Mouse (Mus musculus): ENCODE measurements around the gene S100a2. TPM values are rescaled to one million over a fixed set of nuclear protein-coding genes. Genes with fewer than 3 reads are reported as not detected.

The S100a2 gene
- polyA plus RNA-seq, 1 experiment from 2014 or later, result not detected

DNA sequence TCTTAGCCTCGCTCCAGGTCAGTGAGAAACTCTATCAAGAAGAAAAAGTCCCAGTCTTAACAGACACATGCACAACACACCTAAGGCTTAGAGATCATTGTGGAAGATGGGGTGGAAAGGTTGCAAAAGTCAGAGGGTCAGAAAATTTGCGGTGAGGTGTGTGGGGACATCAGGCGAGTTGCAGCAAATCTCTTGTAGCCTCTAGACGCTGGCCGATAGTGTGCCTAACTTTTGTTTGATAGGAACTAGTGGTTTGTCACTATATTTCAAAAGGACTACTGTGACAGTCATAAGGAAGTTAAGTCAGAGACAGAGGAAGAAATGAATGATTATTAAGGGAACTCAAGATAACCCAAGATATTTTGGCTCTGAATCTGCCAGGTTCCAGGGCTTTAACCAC is 37.3 kb downstream of the S100a2 start:
- H3K9ac ChIP-seq (replicated peaks; ENCODE audit: low read depth, low read length), result no peak overlapping the region
- H3K9me3 ChIP-seq (ENCODE audit: control insufficient read depth, low read depth, low read length), result no peaks in the 10 kb centered on the region
- 0 out of 2 replicates have a peak overlapping the region, but pooled peaks have one; percentile 2 for H3K4me2 ChIP-seq (replicated peaks; ENCODE audit: low read depth, low read length)
- ATAC-seq (ENCODE audit: insufficient number of reproducible peaks, insufficient read depth, low FRiP score, low read depth), result no peak
- peaks cover 15% of the 10 kb centered on the region for H3K4me1 ChIP-seq (ENCODE audit: control insufficient read depth, insufficient read depth, low read length)
- no peaks in the 10 kb centered on the region for H3K36me3 ChIP-seq (ENCODE audit: control insufficient read depth, insufficient read depth, low read length)
- no peaks in the 10 kb centered on the region for H3K27me3 ChIP-seq (ENCODE audit: control insufficient read depth, insufficient read depth, low read length)
- WGBS, result 88% methylated on average over 5 of the region's 5 CpGs
- H3K4me3 ChIP-seq (ENCODE audit: low read depth, low read length), result no peak overlapping the region
- peak overlapping the region; percentile 77 for H3K27ac ChIP-seq (ENCODE audit: low read length)

DNA sequence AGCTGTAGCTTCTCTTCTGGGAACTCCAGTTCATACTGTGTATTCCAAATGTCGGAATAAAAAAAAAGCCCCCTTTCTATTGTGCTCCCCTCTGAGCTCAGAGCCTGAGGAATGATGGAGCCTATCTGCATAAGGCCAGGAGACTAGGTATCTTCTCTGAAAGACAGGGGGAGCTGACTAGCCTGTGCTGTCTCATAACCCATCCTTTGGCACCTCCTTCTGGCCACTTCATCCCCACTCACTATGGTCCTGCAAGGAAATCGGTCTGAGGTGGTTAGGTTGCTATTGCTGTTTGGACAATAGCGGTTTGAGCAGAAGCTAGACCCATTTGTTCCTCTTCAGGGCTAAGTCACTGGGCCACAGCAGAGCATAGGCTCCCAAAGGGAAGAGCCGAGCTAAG is 37.8 kb downstream of the S100a2 start:
- Histone ChIP-seq H3K9me3 (ENCODE audit: control insufficient read depth, low read depth, low read length) (no peaks in the 10 kb centered on the region), H3K4me2 (replicated peaks; ENCODE audit: low read depth, low read length) (no peak overlapping the region), H3K4me1 (ENCODE audit: control insufficient read depth, insufficient read depth, low read length) (peaks cover 15% of the 10 kb centered on the region), H3K36me3 (ENCODE audit: control insufficient read depth, insufficient read depth, low read length) (no peaks in the 10 kb centered on the region), H3K9ac (replicated peaks; ENCODE audit: low read depth, low read length) (no peak overlapping the region), H3K27me3 (ENCODE audit: control insufficient read depth, insufficient read depth, low read length) (no peaks in the 10 kb centered on the region), H3K4me3 (ENCODE audit: low read depth, low read length) (no peak overlapping the region), H3K27ac (ENCODE audit: low read length) (no peak overlapping the region; the same call in 1 of the 2 replicates)
- WGBS, result 60% methylated on average over 4 of the region's 4 CpGs
- no peak for ATAC-seq (ENCODE audit: insufficient number of reproducible peaks, insufficient read depth, low FRiP score, low read depth)

DNA sequence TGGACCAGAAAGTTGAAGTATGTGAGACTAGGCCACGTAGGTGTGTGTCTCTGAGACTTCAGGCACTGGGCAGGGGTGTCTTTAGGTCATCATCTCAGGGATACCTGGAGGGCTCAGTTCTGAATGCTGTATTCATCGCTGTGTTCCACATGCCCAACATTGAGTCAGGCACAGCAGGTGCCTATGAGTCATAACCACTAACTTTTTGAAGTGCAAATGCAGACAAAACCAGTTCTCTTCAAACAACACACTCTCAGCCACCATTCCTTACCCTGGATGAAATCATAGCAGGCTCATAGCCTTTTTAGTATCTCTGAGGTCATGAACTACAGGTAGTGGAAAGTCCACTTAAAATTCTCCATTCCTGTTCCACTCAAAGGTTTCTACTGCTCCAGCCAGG is 39.3 kb downstream of the S100a2 start:
- Histone ChIP-seq H3K9ac (replicated peaks; ENCODE audit: low read depth, low read length) (no peak overlapping the region), H3K36me3 (ENCODE audit: control insufficient read depth, insufficient read depth, low read length) (no peaks in the 10 kb centered on the region), H3K4me3 (ENCODE audit: low read depth, low read length) (no peak overlapping the region), H3K27me3 (ENCODE audit: control insufficient read depth, insufficient read depth, low read length) (no peaks in the 10 kb centered on the region), H3K27ac (ENCODE audit: low read length) (no peak overlapping the region), H3K4me1 (ENCODE audit: control insufficient read depth, insufficient read depth, low read length) (peaks cover 4% of the 10 kb centered on the region; the same call in 1 of the 2 replicates), H3K9me3 (ENCODE audit: control insufficient read depth, low read depth, low read length) (no peaks in the 10 kb centered on the region), H3K4me2 (replicated peaks; ENCODE audit: low read depth, low read length) (no peak overlapping the region)
- WGBS, result 71% methylated on average over 2 of the region's 2 CpGs
- no peak for ATAC-seq (ENCODE audit: insufficient number of reproducible peaks, insufficient read depth, low FRiP score, low read depth)

DNA sequence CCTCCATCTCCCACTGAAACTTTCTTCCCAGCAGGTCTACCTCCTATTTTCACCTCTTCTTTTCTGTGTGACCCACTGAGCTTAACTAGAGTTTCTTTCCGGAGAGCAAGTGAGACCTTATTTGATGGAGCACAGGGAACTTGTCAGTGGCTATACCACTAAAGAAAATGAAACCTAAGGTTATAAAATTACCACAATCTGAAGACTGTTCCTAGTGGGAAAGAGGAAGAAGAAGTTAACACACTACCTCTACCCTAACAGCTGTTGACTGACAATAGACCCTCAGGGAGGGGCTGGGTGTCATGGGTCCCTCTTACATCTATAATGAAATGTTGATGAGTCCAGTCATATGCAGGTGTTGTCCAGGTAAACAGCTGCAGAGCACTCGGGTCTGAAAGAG is 41.9 kb downstream of the S100a2 start:
- Histone ChIP-seq H3K27ac (ENCODE audit: low read length) (no peak overlapping the region), H3K9me3 (ENCODE audit: control insufficient read depth, low read depth, low read length) (no peaks in the 10 kb centered on the region), H3K36me3 (ENCODE audit: control insufficient read depth, insufficient read depth, low read length) (no peaks in the 10 kb centered on the region), H3K9ac (replicated peaks; ENCODE audit: low read depth, low read length) (no peak overlapping the region), H3K27me3 (ENCODE audit: control insufficient read depth, insufficient read depth, low read length) (no peaks in the 10 kb centered on the region), H3K4me1 (ENCODE audit: control insufficient read depth, insufficient read depth, low read length) (no peaks in the 10 kb centered on the region), H3K4me2 (replicated peaks; ENCODE audit: low read depth, low read length) (no peak overlapping the region), H3K4me3 (ENCODE audit: low read depth, low read length) (no peak overlapping the region)
- WGBS, result 78% methylated on average over 2 of the region's 2 CpGs
- ATAC-seq (ENCODE audit: insufficient number of reproducible peaks, insufficient read depth, low FRiP score, low read depth), result no peak

DNA sequence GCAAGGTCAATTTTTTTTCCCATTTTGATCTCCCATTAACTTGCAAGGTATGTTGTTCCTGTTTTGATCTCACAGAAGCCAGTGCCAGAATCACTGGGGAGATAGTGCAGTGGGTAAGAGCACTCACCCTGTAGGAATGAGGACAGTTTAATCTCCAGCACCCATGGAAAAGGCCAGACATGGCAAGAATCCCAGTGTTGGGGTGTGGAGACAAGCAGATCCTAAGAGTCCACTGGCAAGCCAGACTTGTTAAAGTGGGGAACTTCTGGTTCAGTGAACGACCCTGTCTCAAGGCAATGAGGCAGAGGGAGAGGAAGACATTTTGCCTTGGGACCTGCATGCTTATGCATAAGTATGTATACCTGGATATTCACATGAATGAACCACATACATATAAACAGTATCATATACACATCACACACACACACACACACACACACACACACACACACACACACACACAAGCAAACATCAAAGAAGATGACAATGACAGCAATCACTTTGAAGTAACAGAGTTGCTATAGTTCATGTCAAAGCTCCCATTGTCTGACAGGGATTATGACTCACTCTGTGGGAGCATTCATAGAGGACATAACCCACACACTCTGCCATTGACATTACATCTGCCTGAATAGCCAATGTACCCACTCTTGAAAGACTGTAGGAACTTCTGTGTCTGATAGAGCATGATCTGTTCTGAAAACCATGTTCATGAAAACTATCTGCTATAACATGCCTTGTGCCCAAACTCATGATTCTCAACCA is 48.6 kb downstream of the S100a2 start:
- 62% methylated on average over 1 of the region's 1 CpGs for WGBS
- no peak overlapping the region for H3K4me3 ChIP-seq (ENCODE audit: low read depth, low read length)
- no peaks in the 10 kb centered on the region for H3K4me1 ChIP-seq (ENCODE audit: control insufficient read depth, insufficient read depth, low read length)
- no peaks in the 10 kb centered on the region for H3K36me3 ChIP-seq (ENCODE audit: control insufficient read depth, insufficient read depth, low read length)
- no peak overlapping the region for H3K27ac ChIP-seq (ENCODE audit: low read length)
- no peak overlapping the region for H3K9ac ChIP-seq (replicated peaks; ENCODE audit: low read depth, low read length)
- no peak for ATAC-seq (ENCODE audit: insufficient number of reproducible peaks, insufficient read depth, low FRiP score, low read depth)
- no peaks in the 10 kb centered on the region for H3K27me3 ChIP-seq (ENCODE audit: control insufficient read depth, insufficient read depth, low read length)
- H3K9me3 ChIP-seq (ENCODE audit: control insufficient read depth, low read depth, low read length), result no peaks in the 10 kb centered on the region
- H3K4me2 ChIP-seq (replicated peaks; ENCODE audit: low read depth, low read length), result no peak overlapping the region

DNA sequence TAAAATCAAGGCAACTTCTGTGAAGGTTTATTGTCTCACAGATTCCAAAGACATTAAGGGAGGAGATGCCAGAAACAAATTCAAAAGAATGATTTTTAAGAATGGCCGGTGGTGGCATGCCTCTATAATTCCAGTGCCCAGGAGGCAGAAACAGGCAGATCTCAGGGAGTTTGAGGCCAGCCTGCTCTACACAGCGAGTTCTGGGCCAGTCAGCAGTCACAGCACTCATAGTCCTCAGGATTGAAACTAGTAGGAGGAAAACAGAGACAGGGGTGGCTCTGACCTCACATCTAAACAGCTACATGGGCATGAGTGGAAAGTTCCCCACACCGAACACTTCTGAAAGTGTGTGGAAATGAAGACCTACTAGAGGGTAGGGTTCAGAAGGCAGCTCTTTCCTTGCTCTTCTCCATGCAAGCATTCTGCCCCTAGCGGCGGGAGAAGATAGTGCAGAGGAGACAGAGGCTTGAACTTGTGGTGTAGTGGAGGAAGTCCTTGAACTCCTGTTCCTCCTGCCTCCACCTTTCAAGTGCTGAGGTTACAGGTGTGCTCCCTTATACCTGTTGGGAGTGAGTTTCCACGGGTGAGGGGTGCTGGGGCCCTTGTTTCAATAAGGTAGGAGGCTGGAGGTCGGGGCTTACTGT is 49.6 kb downstream of the S100a2 start:
- Histone ChIP-seq H3K4me2 (replicated peaks; ENCODE audit: low read depth, low read length) (no peak overlapping the region), H3K4me3 (ENCODE audit: low read depth, low read length) (no peak overlapping the region), H3K36me3 (ENCODE audit: control insufficient read depth, insufficient read depth, low read length) (no peaks in the 10 kb centered on the region), H3K27ac (ENCODE audit: low read length) (no peak overlapping the region), H3K4me1 (ENCODE audit: control insufficient read depth, insufficient read depth, low read length) (no peaks in the 10 kb centered on the region), H3K9me3 (ENCODE audit: control insufficient read depth, low read depth, low read length) (no peaks in the 10 kb centered on the region), H3K9ac (replicated peaks; ENCODE audit: low read depth, low read length) (no peak overlapping the region), H3K27me3 (ENCODE audit: control insufficient read depth, insufficient read depth, low read length) (no peaks in the 10 kb centered on the region)
- 50% methylated on average over 7 of the region's 7 CpGs for WGBS
- ATAC-seq (ENCODE audit: insufficient number of reproducible peaks, insufficient read depth, low FRiP score, low read depth), result no peak

DNA sequence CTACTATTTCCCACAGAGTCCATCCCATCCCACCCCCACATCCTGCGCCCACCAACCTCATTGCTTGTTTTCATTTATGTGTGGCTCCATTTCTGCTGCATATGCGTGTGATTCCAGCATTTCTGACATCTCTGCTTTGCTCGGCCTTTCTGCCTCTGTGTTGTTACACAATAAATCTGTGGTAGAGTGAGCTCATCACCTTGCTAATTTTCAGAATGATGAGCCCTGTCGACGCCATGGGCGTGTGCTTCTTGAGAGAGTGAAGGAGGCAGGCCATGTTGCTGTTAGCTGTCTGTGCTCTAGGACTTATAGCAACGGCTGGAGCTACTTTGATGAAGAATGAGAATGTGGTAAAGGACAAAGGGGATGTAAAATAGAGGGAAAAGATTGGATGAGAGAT is 50.9 kb downstream of the S100a2 start:
- 82% methylated on average over 7 of the region's 7 CpGs for WGBS
- Histone ChIP-seq H3K36me3 (ENCODE audit: control insufficient read depth, insufficient read depth, low read length) (no peaks in the 10 kb centered on the region), H3K27ac (ENCODE audit: low read length) (no peak overlapping the region), H3K27me3 (ENCODE audit: control insufficient read depth, insufficient read depth, low read length) (no peaks in the 10 kb centered on the region), H3K4me2 (replicated peaks; ENCODE audit: low read depth, low read length) (no peak overlapping the region), H3K4me1 (ENCODE audit: control insufficient read depth, insufficient read depth, low read length) (no peaks in the 10 kb centered on the region), H3K4me3 (ENCODE audit: low read depth, low read length) (no peak overlapping the region), H3K9ac (replicated peaks; ENCODE audit: low read depth, low read length) (no peak overlapping the region), H3K9me3 (ENCODE audit: control insufficient read depth, low read depth, low read length) (no peaks in the 10 kb centered on the region)
- ATAC-seq (ENCODE audit: insufficient number of reproducible peaks, insufficient read depth, low FRiP score, low read depth), result no peak
